Mouse (Mus musculus): Measurements from ENCODE around the gene Il4.
"Not testable (repeated sequence)": the region's sequence is repeated elsewhere in the genome, so short reads cannot be mapped to it uniquely, and the experiment has no call there.

Il4 gene

GRCm38 (mm10) chr11:53559980-53560379, 58.5 kb downstream of the Il4 start:
- not testable (repeated sequence) for DNase-seq

DNA sequence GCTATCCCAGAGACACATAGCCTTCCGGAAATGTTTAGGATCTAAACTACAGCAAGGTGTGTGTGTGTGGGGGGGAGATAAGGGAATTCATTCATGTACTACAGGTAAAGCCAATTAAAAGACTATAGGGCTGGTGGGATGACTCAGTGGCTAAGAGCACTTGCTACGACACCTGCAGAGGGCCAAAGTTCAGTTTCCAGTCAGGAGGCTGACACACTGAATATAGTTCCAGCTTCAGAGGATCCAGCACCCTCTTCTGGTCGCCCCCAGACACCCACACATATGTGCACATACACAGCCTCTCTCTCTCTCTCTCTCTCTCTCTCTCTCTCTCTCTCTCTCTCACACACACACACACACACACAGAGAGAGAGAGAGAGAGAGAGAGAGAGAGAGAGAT, 60.5 kb downstream of the Il4 start:
- not testable (repeated sequence) for DNase-seq

- not testable (repeated sequence) for DNase-seq
Measured at GRCm38 (mm10) chr11:53556529-53556928, 61.9 kb downstream of the Il4 start.
